Mouse (Mus musculus): ENCODE data around the gene 4930451I11Rik.

DNA sequence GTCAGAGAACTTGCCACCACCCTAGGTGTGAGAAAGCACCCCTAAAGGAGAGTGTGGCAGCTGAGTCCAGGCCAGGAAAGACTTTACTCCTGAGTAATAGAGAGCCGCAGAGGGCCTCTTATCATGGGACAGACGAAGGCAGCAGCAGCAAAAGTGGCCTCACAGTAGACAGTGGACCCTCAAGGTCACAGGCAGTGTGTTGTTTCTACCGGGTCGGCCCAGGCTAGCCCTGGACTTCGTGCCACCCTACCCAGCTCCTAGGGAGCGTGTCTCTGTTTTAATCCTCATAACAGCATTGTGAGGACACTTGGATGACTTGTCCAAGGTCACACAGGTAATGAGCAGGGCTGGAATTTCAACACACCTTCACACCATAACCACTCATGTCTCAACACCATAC is 18.7 kb upstream of the 4930451I11Rik start:
- TF ChIP-seq POLR2A (IDR thresholded peaks at IDR 0.05; ENCODE audit: low read depth, low read length), result no peak
- TF ChIP-seq CTCF (IDR thresholded peaks at IDR 0.05; ENCODE audit: extremely low read depth, insufficient read depth, insufficient read length, insufficient replicate concordance), result no peak

Measured in spleen, adult 2 months (tissue).